Mouse (Mus musculus): ENCODE measurements around the gene Anks1b. TPM values are rescaled to one million over a fixed set of nuclear protein-coding genes. Genes with fewer than 3 reads are reported as not detected.
A peak's percentile ranks its signal among the peaks of the same experiment; 100 is the strongest.

The Anks1b gene
- total and polyA plus RNA-seq, 2 experiments from 2014 or later, result 105 to 342 TPM

DNA sequence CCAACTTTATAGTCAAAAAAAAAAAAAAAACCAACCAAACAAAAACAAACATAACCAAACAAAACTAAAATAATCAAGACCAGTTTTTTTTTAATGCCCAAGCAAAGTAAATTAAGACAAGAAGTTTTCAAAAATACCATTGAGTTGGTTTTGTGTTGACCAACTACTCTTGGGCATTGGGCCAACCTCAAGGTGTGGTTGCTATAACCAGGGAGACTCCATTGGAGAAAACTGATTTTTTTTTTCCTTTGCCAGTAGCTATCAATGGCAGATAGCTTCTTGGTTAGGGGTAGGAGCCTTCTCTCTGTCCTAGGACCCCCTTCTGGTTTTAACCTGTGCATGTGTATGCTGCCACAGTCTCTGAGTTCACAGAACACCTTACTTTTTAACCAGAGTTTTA is 725.8 kb downstream of the Anks1b start:
- no peaks in the 10 kb centered on the region for H3K27me3 ChIP-seq (ENCODE audit: insufficient read depth, low read length)
- no peak for ATAC-seq (ENCODE audit: low FRiP score)
- H3K27ac ChIP-seq (ENCODE audit: low read depth, low read length), result no peak overlapping the region
- H3K4me2 ChIP-seq (ENCODE audit: low read depth, low read length, poor library complexity, severe bottlenecking), result no peak overlapping the region
- no peaks in the 10 kb centered on the region for H3K9me3 ChIP-seq (ENCODE audit: low read length)
- DNase-seq (ENCODE audit: low spot score), result no peak
- H3K4me3 ChIP-seq (ENCODE audit: low read depth, low read length), result no peak overlapping the region
- peaks cover 6% of the 10 kb centered on the region; the same call in 1 of the 2 replicates for H3K4me1 ChIP-seq (ENCODE audit: insufficient read depth, low read length)
- TF ChIP-seq CTCF (IDR thresholded peaks at IDR 0.05), result no peak
- no peak overlapping the region for H3K9ac ChIP-seq (replicated peaks; ENCODE audit: low read length, poor library complexity, severe bottlenecking)
- H3K36me3 ChIP-seq (ENCODE audit: insufficient read depth, low read length), result no peaks in the 10 kb centered on the region

DNA sequence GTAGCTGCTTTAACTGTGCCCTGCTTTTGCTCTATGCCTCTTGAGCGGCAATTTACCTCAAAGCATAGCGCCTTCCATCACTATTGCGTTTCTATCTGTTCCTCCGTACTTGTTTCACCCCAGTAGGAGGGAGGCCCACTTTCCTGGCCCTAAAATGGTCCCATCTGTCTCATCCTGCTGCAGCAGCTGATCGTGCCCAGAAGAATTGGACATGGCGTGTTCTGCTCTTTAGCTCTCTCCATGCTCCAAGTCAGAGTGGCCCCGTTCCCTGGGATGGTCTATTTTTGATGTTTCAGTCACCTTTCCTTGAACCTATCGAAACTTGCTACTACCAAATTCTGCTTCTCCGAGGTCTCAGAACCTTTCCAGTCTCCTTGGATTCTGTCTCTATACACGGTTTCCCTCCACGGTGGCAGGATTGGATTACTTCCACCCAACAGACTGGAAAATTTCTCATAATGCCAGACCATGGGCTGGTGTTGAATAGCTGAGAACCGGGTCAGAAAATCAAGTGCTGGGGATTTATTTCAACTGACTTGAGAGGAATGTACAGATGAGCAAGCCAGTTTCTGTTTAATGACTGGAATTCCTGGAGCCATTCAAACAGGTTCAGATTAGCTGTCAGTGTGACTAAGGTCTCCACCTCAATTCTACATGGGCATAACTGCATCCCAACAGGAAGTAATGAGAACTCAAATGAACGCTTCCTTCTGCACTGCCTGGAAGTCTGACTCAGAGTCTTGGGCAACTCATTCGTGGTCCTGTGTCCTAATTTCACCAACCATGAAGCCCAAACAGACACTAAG is 726.6 kb downstream of the Anks1b start:
- TF ChIP-seq CTCF (IDR thresholded peaks at IDR 0.05), result no peak
- H3K27ac ChIP-seq (ENCODE audit: low read depth, low read length), result no peak overlapping the region
- H3K9ac ChIP-seq (replicated peaks; ENCODE audit: low read length, poor library complexity, severe bottlenecking), result no peak overlapping the region
- no peaks in the 10 kb centered on the region for H3K9me3 ChIP-seq (ENCODE audit: low read length)
- no peaks in the 10 kb centered on the region for H3K27me3 ChIP-seq (ENCODE audit: insufficient read depth, low read length)
- WGBS, result 83% methylated on average over 14 of the region's 14 CpGs
- DNase-seq (ENCODE audit: low spot score) (no peak), ATAC-seq (ENCODE audit: low FRiP score) (no peak)
- H3K4me2 ChIP-seq (ENCODE audit: low read depth, low read length, poor library complexity, severe bottlenecking), result no peak overlapping the region
- H3K4me3 ChIP-seq (ENCODE audit: low read depth, low read length), result no peak overlapping the region
- peaks cover 6% of the 10 kb centered on the region; the same call in 1 of the 2 replicates for H3K4me1 ChIP-seq (ENCODE audit: insufficient read depth, low read length)
- H3K36me3 ChIP-seq (ENCODE audit: insufficient read depth, low read length), result no peaks in the 10 kb centered on the region

DNA sequence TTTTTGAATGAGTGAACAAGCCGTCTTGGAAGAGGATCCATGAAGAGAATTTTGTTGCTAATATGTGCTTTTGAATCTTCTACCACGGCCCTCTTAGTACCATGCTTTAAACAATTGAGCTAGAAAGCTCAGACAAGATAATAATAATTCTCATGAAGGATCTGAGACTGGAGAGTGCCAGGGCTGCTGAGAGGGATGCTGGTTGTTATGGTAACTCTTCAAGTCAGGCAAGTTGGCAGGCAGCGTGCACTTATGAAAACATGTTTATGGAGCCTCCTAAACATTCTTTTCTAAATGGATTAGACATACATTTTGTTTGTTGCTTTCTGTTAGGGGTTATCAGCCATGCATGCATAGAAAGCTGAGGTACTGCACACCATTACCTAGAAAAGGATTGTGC is 734.3 kb downstream of the Anks1b start:
- H3K36me3 ChIP-seq (ENCODE audit: insufficient read depth, low read length), result no peaks in the 10 kb centered on the region
- no peak for ATAC-seq (ENCODE audit: low FRiP score)

DNA sequence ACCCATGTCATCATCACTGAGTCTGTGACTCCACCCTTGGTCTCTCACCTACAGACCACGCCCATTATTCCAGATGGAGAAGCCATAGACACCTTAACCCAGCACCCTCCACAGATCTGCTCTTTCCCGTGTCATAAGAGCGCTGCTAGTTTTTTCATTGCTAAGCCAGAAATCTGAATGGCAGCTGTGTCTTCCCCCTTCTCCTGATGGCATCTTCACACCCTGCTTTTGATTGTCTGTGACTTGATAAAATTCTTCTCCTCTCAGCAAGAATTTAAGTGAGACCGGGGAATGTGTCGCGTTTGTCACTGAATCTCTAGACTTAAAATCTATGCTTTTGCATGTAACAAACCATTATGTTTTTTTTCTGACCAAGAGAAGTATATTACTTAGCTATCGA is 736.1 kb downstream of the Anks1b start:
- Histone ChIP-seq H3K9ac (replicated peaks; ENCODE audit: low read length, poor library complexity, severe bottlenecking) (no peak overlapping the region), H3K9me3 (ENCODE audit: low read length) (no peaks in the 10 kb centered on the region), H3K4me2 (ENCODE audit: low read depth, low read length, poor library complexity, severe bottlenecking) (no peak overlapping the region), H3K27ac (ENCODE audit: low read depth, low read length) (no peak overlapping the region), H3K27me3 (ENCODE audit: insufficient read depth, low read length) (no peaks in the 10 kb centered on the region), H3K36me3 (ENCODE audit: insufficient read depth, low read length) (no peaks in the 10 kb centered on the region), H3K4me1 (ENCODE audit: insufficient read depth, low read length) (0 out of 2 replicates have a peak, but pooled peaks cover 5% of the 10 kb centered on the region), H3K4me3 (ENCODE audit: low read depth, low read length) (no peak overlapping the region)
- no peak for TF ChIP-seq CTCF (IDR thresholded peaks at IDR 0.05)
- ATAC-seq (ENCODE audit: low FRiP score) (no peak), DNase-seq (ENCODE audit: low spot score) (no peak)
- 90% methylated on average over 7 of the region's 7 CpGs for WGBS

More for the DNA sequence above, 734.3 kb downstream of the Anks1b start:
- H3K4me3 ChIP-seq (ENCODE audit: low read depth, low read length), result no peak overlapping the region
- TF ChIP-seq CTCF (IDR thresholded peaks at IDR 0.05), result no peak
- H3K27me3 ChIP-seq (ENCODE audit: insufficient read depth, low read length), result no peaks in the 10 kb centered on the region
- H3K4me2 ChIP-seq (ENCODE audit: low read depth, low read length, poor library complexity, severe bottlenecking), result no peak overlapping the region
- 0 out of 2 replicates have a peak, but pooled peaks cover 5% of the 10 kb centered on the region for H3K4me1 ChIP-seq (ENCODE audit: insufficient read depth, low read length)
- peak; percentile 30 for DNase-seq (ENCODE audit: low spot score)
- 25% methylated on average over 3 of the region's 3 CpGs for WGBS
- H3K27ac ChIP-seq (ENCODE audit: low read depth, low read length), result 0 out of 2 replicates have a peak overlapping the region, but pooled peaks have one; percentile 18
- H3K9me3 ChIP-seq (ENCODE audit: low read length), result no peaks in the 10 kb centered on the region
- H3K9ac ChIP-seq (replicated peaks; ENCODE audit: low read length, poor library complexity, severe bottlenecking), result no peak overlapping the region

DNA sequence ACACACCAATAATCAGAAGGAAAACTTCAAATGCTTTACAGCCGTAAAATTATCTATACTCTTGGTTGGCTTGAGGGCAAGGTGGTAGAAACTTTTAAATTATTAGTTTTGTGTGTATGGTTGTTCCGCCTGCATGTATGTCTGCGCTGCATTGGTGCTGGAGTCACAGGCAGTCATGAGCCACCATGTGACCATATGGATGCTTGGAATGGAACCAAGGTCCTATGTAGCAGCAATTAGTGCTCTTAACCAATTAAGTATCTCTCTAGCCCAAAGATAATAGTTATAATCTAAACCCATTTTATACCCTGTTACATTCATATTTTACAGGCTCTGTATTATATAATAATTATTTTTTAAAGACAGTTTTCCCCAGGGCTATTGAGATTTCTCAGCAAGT is 739.7 kb downstream of the Anks1b start:
- no peak overlapping the region for H3K4me2 ChIP-seq (ENCODE audit: low read depth, low read length, poor library complexity, severe bottlenecking)
- TF ChIP-seq CTCF (IDR thresholded peaks at IDR 0.05), result no peak
- DNase-seq (ENCODE audit: low spot score) (no peak), ATAC-seq (ENCODE audit: low FRiP score) (no peak)
- no peak overlapping the region for H3K4me3 ChIP-seq (ENCODE audit: low read depth, low read length)
- no peaks in the 10 kb centered on the region for H3K36me3 ChIP-seq (ENCODE audit: insufficient read depth, low read length)
- no peak overlapping the region for H3K9ac ChIP-seq (replicated peaks; ENCODE audit: low read length, poor library complexity, severe bottlenecking)
- WGBS, result 91% methylated on average over 3 of the region's 3 CpGs
- H3K9me3 ChIP-seq (ENCODE audit: low read length), result no peaks in the 10 kb centered on the region
- no peak overlapping the region for H3K27ac ChIP-seq (ENCODE audit: low read depth, low read length)
- peaks cover 4% of the 10 kb centered on the region; the same call in 1 of the 2 replicates for H3K4me1 ChIP-seq (ENCODE audit: insufficient read depth, low read length)
- no peaks in the 10 kb centered on the region for H3K27me3 ChIP-seq (ENCODE audit: insufficient read depth, low read length)

DNA sequence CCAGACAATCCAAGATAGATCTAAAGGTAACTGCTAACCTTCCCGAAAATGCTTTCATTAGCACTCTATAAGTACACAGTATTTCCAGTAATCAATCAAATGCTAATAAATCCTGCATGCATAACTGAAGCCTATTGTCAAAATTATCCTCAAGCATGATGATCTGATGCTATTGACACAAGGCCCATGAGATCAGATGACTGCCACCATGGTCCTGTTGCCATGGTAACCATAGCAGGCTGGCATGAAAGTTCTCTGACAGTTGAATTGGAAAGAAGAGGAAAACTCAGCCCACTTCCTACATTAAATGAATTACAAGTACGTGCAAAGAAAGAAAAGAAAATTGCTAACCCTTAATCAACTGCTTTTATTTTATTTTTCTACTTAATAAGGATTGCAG is 741.9 kb downstream of the Anks1b start:
- peak; percentile 65 for DNase-seq (ENCODE audit: low spot score)

More for the DNA sequence above, 741.9 kb downstream of the Anks1b start:
- no peaks in the 10 kb centered on the region; the same call in 1 of the 2 replicates for H3K36me3 ChIP-seq (ENCODE audit: insufficient read depth, low read length)
- H3K9ac ChIP-seq (replicated peaks; ENCODE audit: low read length, poor library complexity, severe bottlenecking), result no peak overlapping the region
- no peaks in the 10 kb centered on the region for H3K27me3 ChIP-seq (ENCODE audit: insufficient read depth, low read length)
- H3K9me3 ChIP-seq (ENCODE audit: low read length), result no peaks in the 10 kb centered on the region
- peaks cover 4% of the 10 kb centered on the region; the same call in 1 of the 2 replicates for H3K4me1 ChIP-seq (ENCODE audit: insufficient read depth, low read length)
- 44% methylated on average over 2 of the region's 2 CpGs for WGBS
- H3K4me3 ChIP-seq (ENCODE audit: low read depth, low read length), result no peak overlapping the region
- TF ChIP-seq CTCF (IDR thresholded peaks at IDR 0.05), result no peak
- H3K27ac ChIP-seq (ENCODE audit: low read depth, low read length), result no peak overlapping the region
- 0 out of 2 replicates have a peak, but pooled peaks have one; percentile 41 for ATAC-seq (ENCODE audit: low FRiP score)
- no peak overlapping the region for H3K4me2 ChIP-seq (ENCODE audit: low read depth, low read length, poor library complexity, severe bottlenecking)

All from midbrain, postnatal 0 days (tissue).